Mouse (Mus musculus) myocyte (in vitro differentiated cells): ENCODE measurements around the gene Adgra1. TPM values are rescaled to one million over a fixed set of nuclear protein-coding genes. Genes with fewer than 3 reads are reported as not detected.

Experiments used
- H3K27me3 ChIP-seq: one replicate; pipeline ENCODE4 v1.6.1; 2011; ENCODE audit not compliant: control insufficient read depth, insufficient read depth, insufficient read length
- H3K36me3 ChIP-seq: one replicate; pipeline ENCODE4 v1.6.1; 2011; ENCODE audit not compliant: control insufficient read depth, insufficient read depth
- H3K4me2 ChIP-seq: one replicate; pipeline ENCODE4 v1.6.1; 2011; ENCODE audit warnings: low read depth, control low read depth
- H3K4me3 ChIP-seq: one replicate; pipeline ENCODE4 v1.5.1; 2011; ENCODE audit warnings: mild to moderate bottlenecking, control low read depth, moderate library complexity
- H3K79me2 ChIP-seq: one replicate; pipeline ENCODE4 v1.6.1; 2011; ENCODE audit not compliant: control insufficient read depth, insufficient read depth
- H3ac ChIP-seq: one replicate; pipeline ENCODE4 v1.6.1; 2011; ENCODE audit not compliant: control insufficient read depth, insufficient read length
- CEBPB ChIP-seq: IDR thresholded peaks from 2 replicates; pipeline ENCODE4 v1.6.1; 2011; ENCODE audit warnings: mild to moderate bottlenecking, moderate library complexity; ENCODE audit not compliant: poor library complexity, insufficient read depth, severe bottlenecking
- E2F4 ChIP-seq: IDR thresholded peaks from one replicate; pipeline ENCODE4 v1.6.1; 2011; ENCODE audit warnings: mild to moderate bottlenecking, control low read depth, moderate library complexity; ENCODE audit not compliant: insufficient read depth
- MAX ChIP-seq: IDR thresholded peaks from one replicate; pipeline ENCODE4 v1.6.1; 2011; ENCODE audit warnings: low read depth, mild to moderate bottlenecking, control low read depth
- MYOD1 ChIP-seq, 3 experiments: IDR thresholded peaks; one replicate each; pipeline ENCODE4 v1.6.1; 2011; ENCODE audit warnings: control low read depth in 2 of 3, low read depth in 2 of 3, mild to moderate bottlenecking in 2 of 3, moderate library complexity in 1 of 3; ENCODE audit not compliant: insufficient read length in 2 of 3, control insufficient read depth in 1 of 3
- MYOG ChIP-seq, 3 experiments: IDR thresholded peaks; one replicate each; pipeline ENCODE4 v1.6.1; 2011; ENCODE audit warnings: control low read depth in 2 of 3, low read depth in 2 of 3, mild to moderate bottlenecking in 2 of 3; ENCODE audit not compliant: insufficient read length in 2 of 3, control insufficient read depth in 1 of 3, insufficient read depth in 1 of 3
- POLR2A ChIP-seq: IDR thresholded peaks from one replicate; pipeline ENCODE4 v1.6.1; 2011; ENCODE audit warnings: low read depth, mild to moderate bottlenecking, control low read depth, moderate library complexity; ENCODE audit not compliant: insufficient read length
- POLR2AphosphoS2 ChIP-seq: IDR thresholded peaks from one replicate; pipeline ENCODE4 v1.6.1; 2011; ENCODE audit warnings: low read depth, control low read depth; ENCODE audit not compliant: insufficient read length
- REST ChIP-seq: IDR thresholded peaks from one replicate; pipeline ENCODE4 v1.6.1; 2011; ENCODE audit warnings: mild to moderate bottlenecking, control low read depth, moderate library complexity; ENCODE audit not compliant: insufficient read depth, insufficient read length
- SRF ChIP-seq: IDR thresholded peaks from one replicate; pipeline ENCODE4 v1.6.1; 2011; ENCODE audit warnings: low read depth; ENCODE audit not compliant: control insufficient read depth, insufficient read length
- TCF12 ChIP-seq: IDR thresholded peaks from one replicate; pipeline ENCODE4 v1.6.1; 2011; ENCODE audit warnings: mild to moderate bottlenecking, control low read depth; ENCODE audit not compliant: poor library complexity, insufficient read depth, severe bottlenecking
- TCF3 ChIP-seq: IDR thresholded peaks from one replicate; pipeline ENCODE4 v1.6.1; 2011; ENCODE audit warnings: low read depth, control low read depth; ENCODE audit not compliant: insufficient read length
- USF1 ChIP-seq: IDR thresholded peaks from one replicate; pipeline ENCODE4 v1.6.1; 2011; ENCODE audit warnings: low read depth, mild to moderate bottlenecking, control low read depth, moderate library complexity
- polyA plus RNA-seq: library from polyadenylated mRNA; unstranded; fragments of >200 nt; fragmentation: generic; extraction: Trizol; gene quantifications from one replicate; pipeline ENCODE4 v1.2.1, GENCODE M21; 2012; ENCODE audit warnings: missing spikeins

The Adgra1 gene
- polyA plus RNA-seq, 1 experiment: 0.14 TPM

- Histone ChIP-seq H3K36me3 (no peaks in the 10 kb centered on the region), H3K27me3 (peaks cover 23% of the 10 kb centered on the region), H3K79me2 (no peaks in the 10 kb centered on the region), H3ac (no peak overlapping the region), H3K4me2 (no peak overlapping the region), H3K4me3 (no peak overlapping the region)
- TF ChIP-seq MYOG (IDR thresholded peaks at IDR 0.05; ENCODE audit: control insufficient read depth in 1 of 3, insufficient read depth in 1 of 3, insufficient read length in 2 of 3, low read depth in 2 of 3) (no peak), REST (no peak), MYOD1 (IDR thresholded peaks at IDR 0.05; ENCODE audit: control insufficient read depth in 1 of 3, insufficient read length in 2 of 3, low read depth in 2 of 3) (no peak), POLR2AphosphoS2 (no peak)
These were observed 74.2 kb downstream of the Adgra1 start for GRCm38 (mm10) chr7:139908176-139908575.

- Histone ChIP-seq H3K4me2 (no peak overlapping the region), H3K27me3 (peaks cover 17% of the 10 kb centered on the region), H3K79me2 (no peaks in the 10 kb centered on the region), H3ac (no peak overlapping the region), H3K4me3 (no peak overlapping the region), H3K36me3 (no peaks in the 10 kb centered on the region)
- TF ChIP-seq USF1: no peak
- TF ChIP-seq SRF: no peak
- TF ChIP-seq POLR2AphosphoS2: no peak
- no peak for TF ChIP-seq POLR2A
- no peak for TF ChIP-seq MAX
- TF ChIP-seq CEBPB: no peak
- no peak for TF ChIP-seq MYOG (IDR thresholded peaks at IDR 0.05; ENCODE audit: control insufficient read depth in 1 of 3, insufficient read depth in 1 of 3, insufficient read length in 2 of 3, low read depth in 2 of 3)
- TF ChIP-seq REST: no peak
- TF ChIP-seq TCF3: no peak
- no peak for TF ChIP-seq MYOD1 (IDR thresholded peaks at IDR 0.05; ENCODE audit: control insufficient read depth in 1 of 3, insufficient read length in 2 of 3, low read depth in 2 of 3)
- no peak for TF ChIP-seq E2F4
- TF ChIP-seq TCF12: no peak
These were observed 75.5 kb downstream of the Adgra1 start for GRCm38 (mm10) chr7:139909469-139909868.

- Histone ChIP-seq H3K4me3 (no peak overlapping the region), H3K79me2 (no peaks in the 10 kb centered on the region), H3K36me3 (no peaks in the 10 kb centered on the region), H3ac (no peak overlapping the region), H3K27me3 (peaks cover 14% of the 10 kb centered on the region), H3K4me2 (no peak overlapping the region)
- TF ChIP-seq USF1: no peak
- no peak for TF ChIP-seq TCF12
These were observed 76.3 kb downstream of the Adgra1 start for GRCm38 (mm10) chr7:139910204-139910835.

DNA sequence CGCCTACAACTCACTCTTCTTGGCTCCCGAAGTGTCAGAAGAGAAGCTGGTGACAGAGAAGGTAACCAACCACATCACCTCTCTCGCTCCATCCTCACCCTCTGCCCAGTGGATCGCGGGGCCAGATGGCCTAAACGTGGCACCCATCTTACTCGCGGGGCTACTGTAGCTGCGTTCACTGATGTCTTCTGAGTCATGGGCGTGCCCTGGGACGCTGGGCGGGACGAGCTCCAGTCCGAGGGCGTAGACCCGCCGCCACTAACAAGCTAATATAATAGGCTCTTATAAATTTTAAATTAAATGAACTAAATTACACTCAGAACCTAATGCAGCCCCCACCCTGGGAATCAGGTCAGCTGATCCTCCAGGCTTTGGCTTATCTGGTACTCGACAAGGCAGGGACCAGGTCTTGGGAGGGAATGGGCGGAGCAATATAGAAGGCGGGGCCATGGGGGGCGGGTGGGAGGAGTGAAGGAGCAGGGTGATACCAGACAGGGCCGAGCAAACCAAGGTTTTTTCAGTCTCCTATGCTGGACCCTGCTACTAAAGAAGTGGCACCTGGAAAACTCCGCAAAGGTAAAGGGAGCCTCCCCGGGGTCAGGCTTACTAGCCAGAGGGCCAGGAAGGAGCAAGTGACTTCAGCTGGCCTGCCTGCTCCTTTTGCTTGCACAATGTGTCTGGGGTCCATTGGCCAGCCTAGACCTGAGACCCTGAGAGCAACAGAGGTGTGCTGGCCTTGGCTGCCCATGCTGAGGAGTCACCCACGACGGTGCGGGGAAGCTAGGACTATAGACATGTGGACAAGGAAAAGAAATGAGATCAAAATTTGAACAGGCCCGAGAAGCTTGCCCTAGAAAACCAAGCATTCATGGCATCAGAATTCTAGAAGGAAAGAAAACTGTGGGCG is 80.4 kb downstream of the Adgra1 start:
- Histone ChIP-seq H3ac (no peak overlapping the region), H3K79me2 (no peaks in the 10 kb centered on the region), H3K36me3 (no peaks in the 10 kb centered on the region), H3K4me3 (no peak overlapping the region), H3K4me2 (peak overlapping the region; percentile 18), H3K27me3 (peaks cover 15% of the 10 kb centered on the region)
- TF ChIP-seq USF1: no peak
- TF ChIP-seq MYOG (IDR thresholded peaks at IDR 0.05; ENCODE audit: control insufficient read depth in 1 of 3, insufficient read depth in 1 of 3, insufficient read length in 2 of 3, low read depth in 2 of 3): no peak
- no peak for TF ChIP-seq TCF3
- no peak for TF ChIP-seq E2F4
- TF ChIP-seq TCF12: no peak
- TF ChIP-seq SRF: no peak

GRCm38 (mm10) chr7:139915646-139916257 is 81.8 kb downstream of the Adgra1 start:
- Histone ChIP-seq H3ac (no peak overlapping the region), H3K79me2 (no peaks in the 10 kb centered on the region), H3K4me3 (no peak overlapping the region), H3K27me3 (peaks cover 28% of the 10 kb centered on the region), H3K4me2 (no peak overlapping the region), H3K36me3 (no peaks in the 10 kb centered on the region)
- no peak for TF ChIP-seq MYOD1 (IDR thresholded peaks at IDR 0.05; ENCODE audit: control insufficient read depth in 1 of 3, insufficient read length in 2 of 3, low read depth in 2 of 3)
